Mouse (Mus musculus): ENCODE results near the gene Fer. TPM values are rescaled to one million over a fixed set of nuclear protein-coding genes. Genes with fewer than 3 reads are reported as not detected.

Gene Fer
- total RNA-seq, 2 experiments from 2014 or later = 10.0 to 10.3 TPM

DNA sequence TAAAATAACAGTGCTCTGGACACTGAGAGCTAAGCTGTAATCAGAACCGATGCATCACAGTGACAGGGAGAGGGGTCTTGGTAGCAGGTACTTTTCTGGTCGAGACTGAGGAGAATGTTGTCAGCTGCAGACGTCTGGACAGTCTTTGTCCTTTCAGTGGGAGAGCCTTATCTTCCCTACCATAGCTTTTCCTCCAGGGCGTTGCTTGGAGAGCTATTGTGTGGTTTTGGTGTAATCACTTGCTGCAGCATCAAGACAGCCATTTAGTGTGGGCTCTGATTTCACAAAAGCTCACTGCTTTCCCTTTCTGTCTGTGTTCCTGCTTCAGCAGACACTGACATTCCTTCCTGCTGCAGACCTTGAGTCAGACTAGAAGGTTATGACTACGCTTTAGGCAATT lies 107.4 kb downstream of the Fer start:
- no peak for DNase-seq
- intact Hi-C loops (cut with DNase I) = no loop called here

DNA sequence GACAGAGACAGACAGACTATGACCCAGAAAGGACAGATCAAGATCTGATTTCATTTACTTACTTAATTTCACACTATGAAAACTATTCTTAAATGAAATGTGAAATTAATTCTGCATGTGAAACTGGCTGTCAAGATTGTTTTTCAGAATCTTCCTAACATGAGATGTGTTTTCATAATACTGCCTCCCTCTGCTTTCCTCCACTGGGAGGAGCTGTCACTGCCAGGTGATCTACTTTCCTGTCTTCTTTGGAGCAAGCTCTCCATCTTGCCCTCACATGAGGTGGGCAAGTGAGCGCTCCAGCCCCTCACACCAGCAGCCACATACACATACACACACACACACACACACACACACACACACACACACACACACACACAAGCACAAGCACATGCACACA lies 108.1 kb downstream of the Fer start:
- intact Hi-C loops (cut with DNase I) = no loop called here
- DNase-seq = no peak

DNA sequence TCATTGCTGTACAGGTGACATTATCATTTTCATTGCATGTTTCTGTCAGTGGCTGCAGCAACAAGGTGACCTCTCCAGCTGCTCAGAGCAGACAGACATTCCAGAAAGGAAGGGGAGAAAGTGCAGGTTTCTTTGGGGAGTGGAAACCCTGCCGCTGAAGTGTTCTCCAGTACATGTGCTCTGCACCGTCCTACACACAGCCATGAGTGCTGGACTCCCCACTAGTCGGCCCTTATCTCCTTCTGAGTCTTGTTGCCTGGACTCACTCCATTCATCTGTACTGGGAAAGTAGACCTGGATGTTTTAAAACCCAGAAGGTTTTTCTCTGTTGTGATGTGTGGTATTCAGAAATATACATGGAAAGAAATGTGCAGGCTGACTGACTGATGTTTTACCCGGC lies 109.3 kb downstream of the Fer start:
- intact Hi-C loops (cut with DNase I) = no loop called here
- DNase-seq = no peak

DNA sequence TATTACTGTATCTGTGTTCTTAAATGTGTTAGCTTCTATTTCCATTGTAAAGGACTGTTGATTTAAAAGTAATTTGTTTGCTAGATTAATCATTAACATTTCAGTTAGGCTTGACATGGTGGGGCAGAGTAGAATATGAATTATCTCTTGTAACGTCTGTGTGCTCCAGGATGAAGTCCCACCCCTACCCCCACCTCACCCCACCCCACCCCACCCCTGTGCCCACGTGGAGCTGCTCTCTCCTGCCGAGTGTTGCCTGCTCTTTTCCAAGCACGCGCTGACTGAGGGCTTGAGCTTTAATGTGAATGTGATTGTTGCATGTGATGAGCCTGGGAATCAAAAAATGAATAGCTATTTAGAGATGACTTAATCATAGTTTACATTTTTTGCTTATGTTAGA lies 110.9 kb downstream of the Fer start:
- intact Hi-C loops (cut with DNase I) = no loop called here
- no peak for DNase-seq

DNA sequence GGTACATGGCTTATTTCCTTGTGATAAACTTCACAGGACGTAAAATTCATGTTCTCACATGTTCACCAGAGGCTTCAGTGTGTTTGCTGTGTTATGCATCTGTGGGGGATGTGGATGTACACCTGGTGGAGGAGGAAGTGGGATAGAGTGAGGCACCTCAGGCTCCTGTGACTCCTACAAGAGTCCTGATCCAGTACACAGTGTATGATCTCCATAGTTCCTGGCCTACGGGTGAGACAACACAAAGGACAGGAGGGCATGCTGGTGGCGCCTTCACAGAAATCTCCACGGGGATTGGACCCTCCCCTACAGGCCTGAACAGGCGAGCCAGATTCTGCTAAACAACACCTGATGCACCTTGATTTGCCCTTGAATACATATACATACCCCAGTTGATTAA lies 111.4 kb downstream of the Fer start:
- intact Hi-C loops (cut with DNase I) = no loop called here
- DNase-seq = no peak

DNA sequence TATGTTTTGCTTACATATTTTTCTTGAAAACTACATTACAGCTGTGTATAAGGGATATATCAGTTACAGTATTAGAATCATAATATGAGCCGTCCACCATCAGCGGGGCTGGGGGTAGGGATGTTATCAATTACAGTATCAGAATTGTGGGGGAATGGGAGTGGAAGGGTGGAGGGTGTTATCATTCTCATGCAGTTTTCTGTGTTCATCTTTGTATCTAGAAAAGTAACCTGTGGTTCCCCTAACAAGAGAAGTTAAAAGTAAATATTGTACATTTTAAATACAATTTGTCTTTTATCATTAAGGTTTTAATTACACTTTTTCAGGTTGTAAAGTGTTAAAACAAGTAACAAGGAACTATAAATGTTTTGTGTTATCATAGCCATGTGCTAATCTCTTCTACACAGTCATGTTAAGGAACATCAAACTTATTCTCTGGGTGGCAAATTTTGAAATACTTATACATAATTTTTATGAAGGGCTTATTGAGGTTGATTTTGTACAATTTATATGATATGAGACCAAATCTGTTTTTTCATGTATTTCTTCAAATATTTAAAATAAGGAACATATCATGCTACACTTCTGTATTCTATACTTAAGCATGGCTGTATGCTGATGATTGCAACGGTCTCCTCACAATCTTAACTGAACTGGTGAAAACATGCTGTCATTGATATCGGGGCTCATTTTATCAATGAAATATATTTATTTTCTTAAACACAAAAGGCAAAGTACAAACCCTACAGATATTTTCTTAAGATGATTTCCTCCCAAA lies 116.1 kb downstream of the Fer start:
- intact Hi-C loops (cut with DNase I) = no loop called here
- no peak for DNase-seq

DNA sequence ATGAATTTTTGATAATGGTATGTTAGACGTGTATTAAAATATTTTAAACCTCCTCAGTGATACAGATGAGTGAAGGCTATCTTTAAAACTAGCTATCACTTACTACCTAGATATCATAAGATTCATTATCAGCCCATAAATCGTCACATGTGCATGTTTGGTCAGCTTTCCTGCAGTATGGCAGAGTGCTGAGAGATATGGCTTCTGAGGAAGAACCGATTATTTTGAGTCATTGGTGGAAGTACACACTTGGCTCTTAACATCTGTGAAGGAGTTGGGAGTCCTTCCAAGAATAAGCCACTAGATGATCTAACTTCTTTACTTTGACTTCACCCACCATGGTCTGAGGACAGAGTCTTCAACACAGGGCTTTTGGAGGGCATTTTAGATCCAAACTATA lies 117.3 kb downstream of the Fer start:
- DNase-seq = no peak
- intact Hi-C loops (cut with DNase I) = no loop called here

DNA sequence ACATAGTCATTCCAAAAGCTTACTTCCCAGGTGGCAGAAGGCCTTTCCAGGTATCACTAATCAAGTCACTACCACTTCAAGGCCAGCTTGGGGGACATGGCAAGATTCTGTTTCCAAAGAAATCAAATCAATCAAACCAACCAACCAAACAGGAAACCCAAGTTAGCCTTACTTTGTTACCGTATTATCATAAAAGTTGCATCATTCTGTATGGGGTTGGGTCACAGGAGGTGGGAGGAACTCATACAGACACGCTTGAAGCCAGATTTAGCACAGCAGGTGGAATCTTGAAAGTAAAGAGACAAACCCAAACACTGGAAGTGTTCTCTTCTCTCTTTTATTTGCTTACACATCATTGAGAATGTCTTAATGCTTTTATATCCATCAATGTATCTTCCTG lies 125.8 kb downstream of the Fer start:
- intact Hi-C loops (cut with DNase I) = no loop called here
- no peak for DNase-seq

DNA sequence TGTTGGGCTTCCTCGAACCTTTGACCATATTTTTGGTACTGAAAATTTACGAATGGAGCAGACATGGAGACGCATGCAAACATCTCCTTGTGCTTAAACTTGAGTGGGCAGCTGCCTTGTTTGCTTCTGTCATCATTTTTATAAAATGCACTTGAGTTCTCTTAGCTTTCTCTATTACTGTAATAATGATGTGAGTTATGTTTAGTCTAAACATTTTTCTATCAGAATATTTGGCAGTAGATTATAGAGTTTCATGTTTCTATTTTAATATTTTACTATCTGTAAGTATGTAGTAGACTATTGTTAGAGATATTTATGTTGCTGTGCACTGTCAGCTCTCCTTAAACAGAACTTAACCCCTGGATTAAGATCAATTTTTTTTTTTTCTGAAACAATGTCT lies 128.3 kb downstream of the Fer start:
- no peak for DNase-seq
- intact Hi-C loops (cut with DNase I) = no loop called here

DNA sequence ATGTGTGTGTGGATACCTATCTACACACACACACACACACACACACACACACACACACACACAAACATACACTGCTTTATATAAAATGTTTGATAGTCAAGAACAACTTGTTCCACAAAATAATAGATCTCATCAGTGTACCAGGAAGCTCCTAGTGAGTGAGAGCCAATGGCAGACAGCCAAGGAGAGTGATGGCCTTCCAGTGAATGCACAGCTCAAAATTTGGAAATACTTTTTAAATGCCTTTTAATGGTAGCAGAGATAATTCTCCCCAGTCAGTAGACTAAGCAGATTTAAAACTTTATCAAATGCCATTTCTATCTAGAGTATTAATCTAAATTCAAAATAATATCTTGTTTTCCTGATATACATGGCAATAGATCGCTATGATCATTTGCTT lies 133.1 kb downstream of the Fer start:
- intact Hi-C loops (cut with DNase I) = no loop called here
- DNase-seq = peak in 1 of 2 experiments; percentile 11

DNA sequence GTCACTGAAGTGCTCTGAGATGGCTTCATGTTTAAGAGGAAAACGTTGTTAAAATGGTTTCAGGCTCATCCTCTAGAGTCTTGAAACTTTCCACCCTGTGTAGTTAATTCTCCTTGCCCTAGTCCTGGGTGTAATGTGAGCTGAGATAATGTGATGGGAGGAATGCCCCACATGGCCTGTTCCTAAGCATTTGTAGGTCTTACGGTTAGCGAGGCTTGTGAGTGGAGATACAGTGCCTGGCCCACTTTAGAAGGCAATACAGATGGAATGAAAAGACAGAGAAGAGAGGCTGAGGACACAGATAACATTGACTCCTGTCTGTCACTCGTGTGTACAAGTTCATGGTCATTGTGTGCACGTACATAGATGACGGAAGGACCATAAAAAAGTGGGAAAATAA lies 134.8 kb downstream of the Fer start:
- no peak for DNase-seq
- intact Hi-C loops (cut with DNase I) = no loop called here

DNA sequence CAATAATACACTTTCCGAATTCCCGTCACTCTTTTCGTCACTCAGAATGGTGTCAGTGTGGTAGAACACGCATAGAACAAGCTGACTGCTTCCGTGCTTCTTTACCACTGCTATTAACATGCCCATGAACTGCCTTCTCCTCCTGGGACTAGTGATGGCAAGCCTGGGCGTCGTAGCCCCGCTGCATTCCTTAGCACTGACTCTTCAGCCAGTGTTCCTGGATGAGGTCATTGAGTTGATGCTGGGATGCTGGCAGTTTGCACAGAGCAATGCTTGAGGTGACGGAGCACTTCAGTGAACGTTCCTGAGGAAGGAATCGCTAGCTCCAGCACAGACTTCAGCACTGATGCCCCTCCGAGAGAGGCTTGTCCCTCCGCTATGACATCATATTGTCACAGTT lies 140.6 kb downstream of the Fer start:
- intact Hi-C loops (cut with DNase I) = no loop called here
- DNase-seq = no peak

DNA sequence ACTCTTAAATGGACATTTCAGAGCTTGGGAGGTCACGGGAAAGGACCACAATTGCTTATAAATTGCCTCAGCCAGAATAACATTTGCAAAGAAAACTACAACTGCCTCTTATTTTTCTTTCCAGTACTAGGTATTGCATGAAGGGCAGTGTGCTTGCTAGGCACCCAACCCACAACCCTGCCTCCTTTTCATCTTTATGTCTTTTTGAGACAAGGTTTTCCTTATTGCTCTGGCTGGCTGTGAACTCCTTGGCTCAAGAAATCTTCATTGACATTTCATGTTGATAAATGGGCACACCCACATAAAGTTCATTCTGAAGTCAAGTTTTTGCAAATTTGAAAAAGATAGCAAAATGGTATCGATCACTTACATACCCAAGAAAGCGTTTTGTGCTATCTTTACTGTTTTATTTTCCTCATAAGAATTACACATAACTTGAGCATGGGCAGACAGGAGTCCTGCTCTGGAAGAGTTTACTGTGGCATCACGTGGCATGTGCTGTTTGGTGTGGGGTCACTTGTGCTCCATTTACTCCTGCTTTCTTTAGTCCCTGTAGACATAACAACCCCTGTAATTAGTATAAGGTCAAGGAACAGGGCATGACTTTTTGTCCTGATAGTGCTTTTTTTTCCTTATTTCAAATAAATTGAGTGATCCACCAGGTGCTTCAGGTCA lies 142.8 kb downstream of the Fer start:
- DNase-seq = no peak
- intact Hi-C loops (cut with DNase I) = no loop called here

DNA sequence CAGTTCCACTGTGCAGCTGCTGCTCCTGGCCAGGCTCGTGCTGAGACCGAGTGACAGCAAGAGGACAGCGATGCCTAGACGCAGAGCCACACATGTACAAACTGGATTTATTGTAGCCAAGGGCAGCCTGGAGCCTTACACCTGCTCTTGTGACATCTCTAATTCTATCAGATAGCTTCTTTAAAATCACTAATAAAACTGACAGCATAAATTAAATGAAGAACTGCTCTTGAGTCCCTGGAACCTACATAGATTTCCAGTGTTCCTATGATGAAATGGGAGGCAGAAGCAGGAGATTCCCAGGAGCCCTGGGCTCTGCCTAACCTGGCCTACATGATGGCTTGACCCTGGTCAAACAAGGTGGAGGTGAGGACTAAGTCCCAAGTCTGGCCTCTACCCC lies 153.7 kb downstream of the Fer start:
- DNase-seq = no peak
- intact Hi-C loops (cut with DNase I) = no loop called here

DNA sequence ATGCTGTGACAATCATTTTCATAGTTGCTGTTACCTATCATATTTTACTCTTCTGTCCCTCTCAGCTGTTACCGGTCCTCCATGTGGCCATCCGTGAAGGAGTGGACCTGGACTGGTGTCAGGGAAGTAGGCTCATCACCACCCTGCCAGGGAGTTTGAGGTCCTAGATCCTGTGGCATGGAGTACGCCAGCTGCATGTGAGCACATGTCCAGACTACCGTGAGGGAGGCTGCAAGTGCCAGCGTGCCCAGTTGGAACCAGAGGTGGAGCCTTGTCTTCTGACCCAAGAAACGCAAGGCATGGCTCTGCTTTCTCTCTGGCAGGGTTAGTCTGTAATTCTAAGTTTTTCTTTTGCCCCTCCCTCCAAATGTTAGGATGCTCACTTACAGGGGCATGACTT lies 155.4 kb downstream of the Fer start:
- intact Hi-C loops (cut with DNase I) = no loop called here
- no peak for DNase-seq

DNA sequence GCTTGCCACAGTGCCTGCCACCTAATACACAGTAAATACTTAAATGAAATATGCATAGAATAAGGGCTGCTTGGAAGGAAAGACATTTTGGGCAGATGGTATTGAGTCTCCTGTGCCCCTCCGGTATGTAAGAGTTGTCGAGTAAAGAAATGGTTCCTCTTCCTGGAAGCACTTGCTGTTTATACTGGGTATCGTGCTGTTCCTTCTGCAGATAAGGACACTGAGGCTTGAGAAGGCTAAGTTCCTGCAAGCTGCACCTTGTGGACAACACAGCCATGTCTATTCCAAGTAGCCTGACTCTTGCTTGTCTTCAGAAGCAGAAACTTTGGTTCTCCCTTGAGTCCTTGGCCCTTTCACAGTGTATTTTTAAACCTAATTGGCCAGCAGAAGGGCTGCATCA lies 156.0 kb downstream of the Fer start:
- DNase-seq = no peak

DNA sequence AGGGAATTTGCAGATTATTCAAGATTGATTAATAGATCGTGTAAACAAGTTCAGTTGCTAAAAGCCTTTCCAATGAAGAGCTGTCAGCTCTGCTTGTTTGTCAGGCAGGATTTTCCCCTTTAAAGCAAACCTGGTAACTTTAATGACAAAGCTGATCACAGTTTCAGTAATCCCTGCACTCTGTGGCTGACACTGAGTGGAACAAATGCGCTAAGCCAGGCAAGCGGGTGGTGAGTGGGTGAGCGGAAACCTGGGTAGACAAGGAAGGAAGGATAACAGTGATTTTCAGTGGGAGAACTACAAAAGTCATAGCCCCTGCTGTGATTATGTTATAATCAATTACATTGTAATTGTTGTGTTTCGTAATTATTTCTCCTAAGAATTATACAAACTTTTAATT lies 156.8 kb downstream of the Fer start:
- no peak for DNase-seq
- intact Hi-C loops (cut with DNase I) = no loop called here

More for the DNA sequence above, 156.0 kb downstream of the Fer start:
- intact Hi-C loops (cut with DNase I) = no loop called here

DNA sequence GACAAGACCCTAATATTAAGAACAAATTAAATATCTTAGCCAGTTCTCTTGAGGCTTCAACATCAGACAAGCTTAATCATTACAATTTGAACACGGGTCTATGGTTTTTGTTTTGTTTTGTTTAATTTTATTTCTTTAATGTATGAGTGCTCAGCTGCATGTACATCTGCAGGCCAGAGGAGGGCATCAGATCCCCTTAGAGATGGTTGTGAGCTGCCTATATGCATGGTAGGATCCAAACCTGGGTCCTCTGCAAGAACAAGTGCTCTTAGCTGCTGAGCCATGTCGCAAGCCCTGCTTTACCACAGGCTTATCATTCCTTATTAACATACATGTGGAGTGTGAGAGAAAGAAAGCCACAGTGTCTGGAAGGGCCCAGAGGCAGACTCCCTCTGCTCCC lies 163.6 kb downstream of the Fer start:
- intact Hi-C loops (cut with DNase I) = loop anchor here (5.0 kb wide), 1 partner anchor 351 kb away; no protein-coding TSS in a partner anchor
- DNase-seq = no peak

DNA sequence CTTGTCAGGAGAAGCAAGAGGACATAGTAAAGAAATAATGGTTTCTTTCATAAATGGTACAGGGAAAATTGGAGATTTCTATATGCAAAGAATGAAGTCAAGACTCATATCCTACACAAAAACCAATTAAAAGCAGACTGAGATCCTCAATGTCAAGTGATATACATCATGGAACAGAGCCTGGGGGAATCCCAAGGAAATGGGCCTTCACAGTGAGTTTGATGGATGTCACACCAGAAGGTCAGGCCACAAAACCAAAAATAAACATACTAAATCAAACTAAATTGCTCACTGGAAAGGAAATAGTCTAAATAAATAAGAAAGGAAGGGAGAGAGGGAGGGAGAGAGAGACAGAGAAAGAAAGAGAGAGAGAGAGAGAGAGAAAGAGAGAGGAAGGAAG lies 178.9 kb downstream of the Fer start:
- intact Hi-C loops (cut with DNase I) = no loop called here
- DNase-seq = no peak

DNA sequence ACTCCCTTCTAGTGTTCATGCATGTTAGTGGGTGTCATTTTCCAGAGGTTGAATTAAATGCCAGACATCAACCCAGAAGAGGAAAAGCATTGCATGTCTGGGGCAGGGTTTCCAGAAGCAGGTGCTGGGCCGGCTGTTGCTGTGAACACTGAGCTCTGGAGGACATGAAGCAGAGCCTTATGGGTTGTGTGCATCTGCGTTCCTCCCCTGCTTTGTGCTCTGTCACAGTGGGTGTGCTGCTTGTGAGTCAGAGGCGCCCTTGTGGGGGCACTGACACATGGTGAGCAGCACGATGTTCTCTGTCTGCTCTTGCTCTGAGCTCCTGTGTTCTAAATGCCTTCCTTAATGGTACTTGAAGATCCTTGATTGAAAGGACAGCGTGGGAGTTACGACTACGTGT lies 182.5 kb downstream of the Fer start:
- DNase-seq = no peak
- intact Hi-C loops (cut with DNase I) = no loop called here

DNA sequence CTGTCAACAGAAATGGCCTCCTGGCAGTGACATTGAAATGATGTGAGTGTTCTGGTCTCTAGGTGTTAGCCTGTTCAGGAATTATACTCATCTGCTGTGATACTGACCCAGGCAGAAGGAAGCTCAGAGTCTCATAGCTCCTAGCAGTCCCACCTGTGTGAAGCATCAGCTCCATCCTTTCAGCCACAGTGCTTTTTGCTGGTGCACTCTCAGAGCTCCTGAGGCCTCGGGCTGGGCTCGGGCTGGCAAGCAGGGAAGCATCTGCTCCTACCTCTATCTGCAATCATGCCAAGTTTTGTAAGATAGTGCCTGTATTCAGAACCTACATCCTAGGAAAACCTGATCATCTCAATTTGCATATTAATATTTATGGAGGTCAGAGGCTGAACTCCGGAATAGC lies 183.7 kb downstream of the Fer start:
- intact Hi-C loops (cut with DNase I) = no loop called here
- no peak for DNase-seq

DNA sequence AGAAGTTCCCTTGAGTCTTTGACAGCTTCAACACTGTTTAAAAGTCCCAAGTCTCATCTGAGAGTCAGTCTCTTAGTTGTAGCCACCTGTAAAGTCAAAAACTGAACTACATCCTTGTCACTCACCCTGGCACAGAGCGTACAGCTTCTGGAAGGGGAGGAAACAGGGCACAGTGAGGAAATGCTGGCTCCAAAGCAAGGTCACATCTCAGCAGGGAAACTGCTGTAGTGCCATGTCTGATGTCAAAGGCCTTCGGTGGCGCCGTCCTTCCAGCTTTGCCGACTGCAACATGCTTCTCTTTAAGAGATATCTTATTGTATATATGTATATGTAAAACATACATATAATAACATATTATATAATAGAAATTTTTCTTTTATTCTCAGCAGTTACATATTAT lies 188.0 kb downstream of the Fer start:
- no peak for DNase-seq
- intact Hi-C loops (cut with DNase I) = no loop called here
